Mouse (Mus musculus): ENCODE measurements around the gene AC134908.4. TPM values are rescaled to one million over a fixed set of nuclear protein-coding genes. Genes with fewer than 3 reads are reported as not detected.

Gene AC134908.4
- total RNA-seq, 1 experiment = not detected

DNA sequence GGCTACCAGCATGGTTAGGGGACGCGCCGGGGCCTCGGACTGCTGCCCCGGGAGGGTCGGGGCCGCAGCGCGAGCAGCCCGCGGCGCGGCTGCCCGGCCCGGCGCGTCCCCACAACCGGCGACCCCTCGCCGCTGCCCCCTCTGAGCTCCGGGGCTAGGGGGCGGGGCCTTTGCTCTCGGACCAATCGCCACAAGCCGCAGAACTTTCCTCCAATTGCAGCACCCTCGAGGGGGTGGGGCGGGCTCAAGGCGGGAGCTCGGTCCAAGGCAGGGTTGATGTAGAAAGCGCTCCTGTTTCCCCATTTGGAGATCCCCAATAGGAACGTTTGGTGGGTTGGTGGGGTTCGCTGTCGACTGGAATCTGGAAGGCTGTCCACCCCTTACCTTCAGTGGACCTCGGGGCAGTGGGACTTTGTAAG is 1.5 kb upstream of the AC134908.4 start, which contains the start of gene Metrn:
Gene Metrn, minus strand, starts transcription at position 186 of the 419 bp plus-strand sequence.
- Histone ChIP-seq H3K9ac (ENCODE audit: insufficient read depth, low read depth, low read length, poor library complexity, severe bottlenecking) (peak within 1 kb of the TSS; percentile 60), H3K4me3 (ENCODE audit: insufficient read depth in 1 of 2, low read depth in 1 of 2, low read length in 2 of 2, poor library complexity in 1 of 2, severe bottlenecking in 1 of 2) (peak within 1 kb of the TSS; percentile 68 to 76), H3K4me1 (ENCODE audit: control insufficient read depth in 2 of 2, insufficient read depth in 2 of 2, low read length in 2 of 2, poor library complexity in 1 of 2) (peaks cover 3 to 7% of the 10 kb centered on the region in 2 experiments; a peak in 2 of 4 replicates), H3K36me3 (ENCODE audit: control insufficient read depth, insufficient read depth, low read length, poor library complexity, severe bottlenecking) (peaks cover 4% of the 10 kb centered on the region; the same call in 1 of the 2 replicates), H3K9me3 (ENCODE audit: control insufficient read depth, insufficient read depth, low read depth, low read length) (no peaks in the 10 kb centered on the region), H3K27ac (ENCODE audit: insufficient read depth, low read depth, low read length, poor library complexity, severe bottlenecking) (no peak within 1 kb of the TSS)
- no peak for TF ChIP-seq HCFC1 (IDR thresholded peaks at IDR 0.05; ENCODE audit: borderline replicate concordance, insufficient read depth, low read length)
- TF ChIP-seq ZNF384 (IDR thresholded peaks at IDR 0.05; ENCODE audit: low read depth, low read length) = no peak
- TF ChIP-seq MAFK (IDR thresholded peaks at IDR 0.05; ENCODE audit: insufficient read depth, low read depth, low read length) = no peak
- no peak for TF ChIP-seq CHD2 (IDR thresholded peaks at IDR 0.05; ENCODE audit: low read depth, low read length)
- no peak for TF ChIP-seq ZC3H11A (IDR thresholded peaks at IDR 0.05; ENCODE audit: borderline replicate concordance, low read depth, low read length)
- in situ Hi-C loops (cut with MboI; ENCODE audit: low sequenced_read_pairs in 2 of 2, unreplicated experiment in 2 of 2) = no loop called here
- DNase-seq (ENCODE audit: low read depth, low spot score) = no peak

- Histone ChIP-seq H3K27ac (ENCODE audit: insufficient read depth, low read depth, low read length, poor library complexity, severe bottlenecking) (no peak overlapping the region), H3K4me1 (ENCODE audit: control insufficient read depth in 2 of 2, insufficient read depth in 2 of 2, low read length in 2 of 2, poor library complexity in 1 of 2) (peaks cover 3 to 9% of the 10 kb centered on the region in 2 experiments; a peak in 2 of 4 replicates), H3K9me3 (ENCODE audit: control insufficient read depth, insufficient read depth, low read depth, low read length) (no peaks in the 10 kb centered on the region), H3K4me3 (ENCODE audit: insufficient read depth in 1 of 2, low read depth in 1 of 2, low read length in 2 of 2, poor library complexity in 1 of 2, severe bottlenecking in 1 of 2) (peak overlapping the region; percentile 68 to 76), H3K36me3 (ENCODE audit: control insufficient read depth, insufficient read depth, low read length, poor library complexity, severe bottlenecking) (peaks cover 4% of the 10 kb centered on the region; the same call in 1 of the 2 replicates), H3K9ac (ENCODE audit: insufficient read depth, low read depth, low read length, poor library complexity, severe bottlenecking) (peak overlapping the region; percentile 60)
- TF ChIP-seq CHD2 (IDR thresholded peaks at IDR 0.05; ENCODE audit: low read depth, low read length) (no peak), ZC3H11A (IDR thresholded peaks at IDR 0.05; ENCODE audit: borderline replicate concordance, low read depth, low read length) (no peak), HCFC1 (IDR thresholded peaks at IDR 0.05; ENCODE audit: borderline replicate concordance, insufficient read depth, low read length) (no peak), MAFK (IDR thresholded peaks at IDR 0.05; ENCODE audit: insufficient read depth, low read depth, low read length) (no peak), ZNF384 (IDR thresholded peaks at IDR 0.05; ENCODE audit: low read depth, low read length) (no peak)
- DNase-seq (ENCODE audit: low read depth, low spot score) = no peak
- in situ Hi-C loops (cut with MboI; ENCODE audit: low sequenced_read_pairs in 2 of 2, unreplicated experiment in 2 of 2) = no loop called here
These were observed 832 bp upstream of the AC134908.4 start for GRCm38 (mm10) chr17:25796211-25796771.

- no peaks in the 10 kb centered on the region for H3K9me3 ChIP-seq (ENCODE audit: control insufficient read depth, insufficient read depth, low read depth, low read length)
- TF ChIP-seq ZC3H11A (IDR thresholded peaks at IDR 0.05; ENCODE audit: borderline replicate concordance, low read depth, low read length) (no peak), ZNF384 (IDR thresholded peaks at IDR 0.05; ENCODE audit: low read depth, low read length) (no peak), CHD2 (IDR thresholded peaks at IDR 0.05; ENCODE audit: low read depth, low read length) (no peak), HCFC1 (IDR thresholded peaks at IDR 0.05; ENCODE audit: borderline replicate concordance, insufficient read depth, low read length) (no peak), MAFK (IDR thresholded peaks at IDR 0.05; ENCODE audit: insufficient read depth, low read depth, low read length) (no peak)
- no peak overlapping the region for H3K9ac ChIP-seq (ENCODE audit: insufficient read depth, low read depth, low read length, poor library complexity, severe bottlenecking)
- DNase-seq (ENCODE audit: low read depth, low spot score) = no peak
- H3K27ac ChIP-seq (ENCODE audit: insufficient read depth, low read depth, low read length, poor library complexity, severe bottlenecking) = no peak overlapping the region
- H3K4me1 ChIP-seq (ENCODE audit: control insufficient read depth in 2 of 2, insufficient read depth in 2 of 2, low read length in 2 of 2, poor library complexity in 1 of 2) = peaks cover 3 to 10% of the 10 kb centered on the region in 2 experiments; a peak in 2 of 4 replicates
- peaks cover 4% of the 10 kb centered on the region; the same call in 1 of the 2 replicates for H3K36me3 ChIP-seq (ENCODE audit: control insufficient read depth, insufficient read depth, low read length, poor library complexity, severe bottlenecking)
- H3K4me3 ChIP-seq (ENCODE audit: insufficient read depth in 1 of 2, low read depth in 1 of 2, low read length in 2 of 2, poor library complexity in 1 of 2, severe bottlenecking in 1 of 2) = no peak overlapping the region
- in situ Hi-C loops (cut with MboI; ENCODE audit: low sequenced_read_pairs in 2 of 2, unreplicated experiment in 2 of 2) = no loop called here
These were observed 461 bp downstream of the AC134908.4 start for GRCm38 (mm10) chr17:25794998-25795397.

DNA sequence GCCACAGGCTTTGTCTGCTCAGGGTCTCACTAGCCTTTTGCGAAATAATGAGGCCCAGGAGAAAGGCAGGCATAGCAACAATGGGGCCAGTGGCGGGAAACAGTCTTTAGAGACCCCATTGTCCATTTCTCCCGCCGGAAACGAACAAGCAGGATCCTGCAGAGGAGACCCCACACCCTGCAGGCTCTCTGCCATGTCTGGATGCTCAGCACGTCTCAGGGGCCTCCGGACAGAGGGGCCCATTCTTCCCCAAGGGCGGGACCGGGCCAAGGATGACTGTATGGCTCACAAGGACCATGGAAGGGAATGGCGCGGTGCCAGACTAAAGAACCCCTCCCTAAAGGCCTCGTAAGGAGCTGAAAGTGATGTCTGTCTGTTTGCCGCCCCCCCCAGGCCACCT is 1.3 kb downstream of the AC134908.4 start:
- Histone ChIP-seq H3K27ac (ENCODE audit: insufficient read depth, low read depth, low read length, poor library complexity, severe bottlenecking) (no peak overlapping the region), H3K4me3 (ENCODE audit: insufficient read depth in 1 of 2, low read depth in 1 of 2, low read length in 2 of 2, poor library complexity in 1 of 2, severe bottlenecking in 1 of 2) (no peak overlapping the region), H3K4me1 (ENCODE audit: control insufficient read depth in 2 of 2, insufficient read depth in 2 of 2, low read length in 2 of 2, poor library complexity in 1 of 2) (peaks cover 3 to 10% of the 10 kb centered on the region in 2 experiments; a peak in 2 of 4 replicates), H3K36me3 (ENCODE audit: control insufficient read depth, insufficient read depth, low read length, poor library complexity, severe bottlenecking) (peaks cover 4% of the 10 kb centered on the region; the same call in 1 of the 2 replicates), H3K9me3 (ENCODE audit: control insufficient read depth, insufficient read depth, low read depth, low read length) (no peaks in the 10 kb centered on the region), H3K9ac (ENCODE audit: insufficient read depth, low read depth, low read length, poor library complexity, severe bottlenecking) (no peak overlapping the region)
- DNase-seq (ENCODE audit: low read depth, low spot score) = no peak
- no peak for TF ChIP-seq CHD2 (IDR thresholded peaks at IDR 0.05; ENCODE audit: low read depth, low read length)
- no peak for TF ChIP-seq MAFK (IDR thresholded peaks at IDR 0.05; ENCODE audit: insufficient read depth, low read depth, low read length)
- no peak for TF ChIP-seq ZNF384 (IDR thresholded peaks at IDR 0.05; ENCODE audit: low read depth, low read length)
- TF ChIP-seq HCFC1 (IDR thresholded peaks at IDR 0.05; ENCODE audit: borderline replicate concordance, insufficient read depth, low read length) = no peak
- TF ChIP-seq ZC3H11A (IDR thresholded peaks at IDR 0.05; ENCODE audit: borderline replicate concordance, low read depth, low read length) = no peak
- in situ Hi-C loops (cut with MboI; ENCODE audit: low sequenced_read_pairs in 2 of 2, unreplicated experiment in 2 of 2) = no loop called here

All from ES-E14 (cell line).